Mouse (Mus musculus) stomach, postnatal 0 days (tissue): ENCODE measurements at regions not wholly inside any gene's neighbourhood (a gene's known extent, or its start where the extent isn't known, plus 50 kb on each side); places are given as distances from the start of the nearest gene placed in this dataset.

ENCODE experiments used
- ATAC-seq: fragments of 200-750 bp; cut with Nextera tagmentation; 2 replicates; pipeline ENCODE4 v1.8.0; 2017; ENCODE audit not compliant: low FRiP score, low TSS enrichment
- DNase-seq: peaks from one replicate; pipeline ENCODE4 v3.0.0-alpha.2; 2016; ENCODE audit warnings: low spot score
- H3K27ac ChIP-seq: fragments of 300-500 bp; sonication (generic); replicated peaks from 2 replicates; pipeline ENCODE4 v1.5.1; 2014; ENCODE audit warnings: mild to moderate bottlenecking, control low read depth
- H3K27me3 ChIP-seq: fragments of 300-500 bp; sonication (generic); 2 replicates; pipeline ENCODE4 v1.6.1; 2014; ENCODE audit warnings: low read length; ENCODE audit not compliant: control insufficient read depth, insufficient read depth
- H3K36me3 ChIP-seq: fragments of 300-500 bp; sonication (generic); 2 replicates; pipeline ENCODE4 v1.6.1; 2014; ENCODE audit warnings: low read length, mixed read lengths; ENCODE audit not compliant: control insufficient read depth, insufficient read depth
- H3K4me1 ChIP-seq: fragments of 300-500 bp; sonication (generic); replicated peaks from 2 replicates; pipeline ENCODE4 v1.6.1; 2014; ENCODE audit warnings: antibody characterized with exemption; ENCODE audit not compliant: control insufficient read depth, insufficient read depth
- H3K4me2 ChIP-seq: fragments of 300-500 bp; sonication (generic); replicated peaks from 2 replicates; pipeline ENCODE4 v1.6.1; 2014; ENCODE audit warnings: low read depth, mild to moderate bottlenecking, control low read depth, moderate library complexity
- H3K4me3 ChIP-seq: fragments of 300-500 bp; sonication (generic); 2 replicates; pipeline ENCODE4 v1.5.1; 2014; ENCODE audit warnings: low read depth, low read length, control low read depth
- H3K9ac ChIP-seq: fragments of 300-500 bp; sonication (generic); 2 replicates; pipeline ENCODE4 v1.6.1; 2014; ENCODE audit warnings: mild to moderate bottlenecking, low read length, control low read depth, mixed read lengths
- H3K9me3 ChIP-seq: fragments of 300-500 bp; sonication (generic); 2 replicates; pipeline ENCODE4 v1.6.1; 2016; ENCODE audit warnings: low read length; ENCODE audit not compliant: control insufficient read depth
- CTCF ChIP-seq: IDR thresholded peaks from 2 replicates; pipeline ENCODE4 v1.5.1; 2016; ENCODE audit warnings: antibody characterized with exemption, low read depth, mild to moderate bottlenecking, moderate library complexity
- EP300 ChIP-seq: optimal IDR thresholded peaks from 2 replicates; pipeline ENCODE3; 2016; ENCODE audit warnings: antibody characterized with exemption
- WGBS: fragments of 180-500 bp; shearing (Covaris S2); extraction: QIAGEN DNeasy Blood & Tissue Kit; methylation state at CpG from one replicate; pipeline ENCODE4 v1.1.7; 2014; 5-methylcytosine and 5-hydroxymethylcytosine counted together

DNA sequence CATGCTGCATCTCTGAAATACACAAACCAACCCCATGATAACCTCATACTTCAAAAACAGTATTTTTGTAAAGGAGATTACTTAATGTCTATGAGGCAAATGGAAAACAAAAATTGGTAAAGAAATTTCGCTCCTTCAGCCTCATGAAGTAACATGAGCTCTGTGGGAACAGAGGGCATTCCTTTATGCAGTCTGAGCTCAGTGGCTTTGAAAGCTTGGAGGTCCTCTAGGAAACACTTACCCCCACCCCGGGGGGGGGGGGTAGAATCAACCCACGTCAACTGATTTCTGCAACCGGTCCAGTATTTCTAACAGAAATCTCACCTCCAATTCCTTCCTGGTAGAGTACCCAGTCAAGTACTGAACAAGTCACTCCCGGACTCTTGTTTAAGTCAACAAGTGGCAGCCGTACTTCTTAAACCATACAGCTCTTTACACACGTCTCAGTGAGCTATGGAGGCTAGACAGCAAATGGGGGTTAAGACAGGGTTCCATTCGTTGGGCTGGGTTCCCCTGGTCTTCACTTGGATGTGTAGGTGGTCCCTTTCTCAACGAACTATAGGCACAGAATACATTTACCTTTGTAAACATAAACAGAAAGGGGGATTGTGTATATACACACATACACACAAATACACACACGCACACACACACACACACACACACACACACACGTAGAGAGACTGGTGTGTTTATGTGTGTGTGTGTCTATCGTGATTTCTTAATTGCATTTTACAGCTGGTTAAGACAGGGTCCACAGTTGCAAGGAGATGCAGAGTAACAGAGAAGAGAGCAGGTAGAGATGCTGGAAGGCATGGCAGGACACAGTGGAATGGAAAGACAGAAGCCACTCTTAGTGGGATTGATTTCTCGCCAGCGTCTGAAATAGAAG, 63.6 kb upstream of the Otx2 start:
- Histone ChIP-seq H3K36me3 (no peaks in the 10 kb centered on the region), H3K9ac (no peak overlapping the region), H3K4me1 (no peaks in the 10 kb centered on the region), H3K4me3 (no peak overlapping the region), H3K27ac (no peak overlapping the region), H3K27me3 (no peaks in the 10 kb centered on the region), H3K4me2 (no peak overlapping the region), H3K9me3 (no peaks in the 10 kb centered on the region)
- TF ChIP-seq EP300 (no peak), CTCF (no peak)
- no peak for DNase-seq
- no peak for ATAC-seq
- 60% methylated on average over 14 of the region's 14 CpGs for WGBS

- no peak for TF ChIP-seq CTCF
- no peak for TF ChIP-seq EP300
- no peaks in the 10 kb centered on the region for H3K4me1 ChIP-seq
- no peak overlapping the region for H3K4me3 ChIP-seq
- ATAC-seq (no peak), DNase-seq (no peak)
- no peaks in the 10 kb centered on the region for H3K9me3 ChIP-seq
- H3K27ac ChIP-seq = no peak overlapping the region
- no peak overlapping the region for H3K9ac ChIP-seq
- no peaks in the 10 kb centered on the region for H3K27me3 ChIP-seq
- H3K4me2 ChIP-seq = no peak overlapping the region
- no peaks in the 10 kb centered on the region for H3K36me3 ChIP-seq
- 83% methylated on average over 6 of the region's 6 CpGs for WGBS
These were observed 62.6 kb upstream of the Otx2 start for GRCm38 (mm10) chr14:48736211-48736610.

DNA sequence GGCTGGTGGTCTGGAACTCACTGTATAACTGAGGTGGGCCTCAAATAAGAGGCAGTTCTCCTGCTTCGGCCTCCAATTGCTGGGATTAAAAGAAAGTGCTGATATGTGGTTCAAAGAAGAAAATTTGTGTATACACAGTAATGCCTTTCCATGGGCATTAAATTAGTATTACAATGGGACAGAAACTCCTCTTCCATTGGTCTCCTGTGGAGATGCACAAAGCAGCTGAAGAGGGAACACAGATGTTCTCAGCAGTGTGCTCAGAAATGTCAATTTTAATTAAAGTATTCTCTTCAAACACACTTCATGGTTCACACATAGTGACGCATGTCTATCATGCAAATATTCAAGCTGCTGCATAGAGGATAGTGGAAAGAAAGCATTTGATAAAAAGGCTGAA, 56.4 kb upstream of the Otx2 start:
- Histone ChIP-seq H3K4me3 (no peak overlapping the region), H3K9me3 (no peaks in the 10 kb centered on the region), H3K4me1 (no peaks in the 10 kb centered on the region), H3K27ac (no peak overlapping the region), H3K4me2 (no peak overlapping the region), H3K36me3 (no peaks in the 10 kb centered on the region), H3K27me3 (no peaks in the 10 kb centered on the region), H3K9ac (no peak overlapping the region)
- TF ChIP-seq CTCF (no peak), EP300 (no peak)
- 92% methylated on average over 2 of the region's 2 CpGs for WGBS
- DNase-seq (no peak), ATAC-seq (no peak)
